Mouse (Mus musculus): ENCODE data around the gene Mrpl19. TPM values are rescaled to one million over a fixed set of nuclear protein-coding genes. Genes with fewer than 3 reads are reported as not detected.
A peak's percentile ranks its signal among the peaks of the same experiment; 100 is the strongest.

Gene Mrpl19
- polyA plus RNA-seq, 1 experiment, result 26.3 TPM

DNA sequence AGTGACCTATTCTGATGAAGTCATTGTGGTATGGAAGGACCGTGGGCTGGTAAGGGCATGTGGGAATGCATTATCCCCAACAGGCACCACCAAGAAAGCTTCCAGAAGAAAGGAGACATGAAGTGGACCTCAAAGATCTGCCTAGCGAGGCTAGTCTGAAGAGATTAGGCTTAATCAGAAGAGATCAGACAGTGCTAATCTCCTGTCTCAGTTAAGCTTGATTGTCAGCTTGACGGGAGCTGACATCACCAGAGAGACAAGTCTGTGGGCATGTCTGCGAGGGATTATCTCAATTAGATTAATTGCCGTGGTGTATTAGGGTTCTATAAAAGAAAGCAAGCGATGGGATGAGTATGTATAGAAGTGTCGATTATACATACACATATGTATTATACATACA lies 5.4 kb upstream of the Mrpl19 start:
- no peaks in the 10 kb centered on the region for H3K9me3 ChIP-seq (replicated peaks; ENCODE audit: control insufficient read depth, insufficient read depth, low read length, poor library complexity, severe bottlenecking)
- no peaks in the 10 kb centered on the region for H3K4me1 ChIP-seq (ENCODE audit: control insufficient read depth, insufficient read depth, low read length)
- H3K9ac ChIP-seq (ENCODE audit: low read depth, poor library complexity, severe bottlenecking), result no peak overlapping the region
- no peaks in the 10 kb centered on the region for H3K27me3 ChIP-seq (ENCODE audit: control insufficient read depth, insufficient read depth, low read length, poor library complexity, severe bottlenecking)
- no peak for TF ChIP-seq POLR2A (IDR thresholded peaks at IDR 0.05; ENCODE audit: insufficient read depth, low read length)
- TF ChIP-seq EP300 (IDR thresholded peaks at IDR 0.05; ENCODE audit: insufficient read depth, low read depth, low read length), result no peak
- TF ChIP-seq CTCF (IDR thresholded peaks at IDR 0.05; ENCODE audit: low read depth, low read length), result no peak
- H3K27ac ChIP-seq (ENCODE audit: insufficient read depth, low read length), result no peak overlapping the region; the same call in 1 of the 2 replicates
- no peak overlapping the region for H3K4me3 ChIP-seq (ENCODE audit: low read depth, low read length)
- no peaks in the 10 kb centered on the region for H3K36me3 ChIP-seq (ENCODE audit: control insufficient read depth, insufficient read depth, low read length, poor library complexity, severe bottlenecking)

- Histone ChIP-seq H3K27me3 (ENCODE audit: control insufficient read depth, insufficient read depth, low read length, poor library complexity, severe bottlenecking) (no peaks in the 10 kb centered on the region), H3K4me1 (ENCODE audit: control insufficient read depth, insufficient read depth, low read length) (peaks cover 4% of the 10 kb centered on the region), H3K27ac (ENCODE audit: insufficient read depth, low read length) (no peak overlapping the region), H3K9ac (ENCODE audit: low read depth, poor library complexity, severe bottlenecking) (peak overlapping the region; percentile 81; the same call in 1 of the 2 replicates), H3K4me3 (ENCODE audit: low read depth, low read length) (peak overlapping the region; percentile 56), H3K36me3 (ENCODE audit: control insufficient read depth, insufficient read depth, low read length, poor library complexity, severe bottlenecking) (peaks cover 25% of the 10 kb centered on the region), H3K9me3 (replicated peaks; ENCODE audit: control insufficient read depth, insufficient read depth, low read length, poor library complexity, severe bottlenecking) (no peaks in the 10 kb centered on the region)
- TF ChIP-seq CTCF (IDR thresholded peaks at IDR 0.05; ENCODE audit: low read depth, low read length) (no peak), POLR2A (IDR thresholded peaks at IDR 0.05; ENCODE audit: insufficient read depth, low read length) (no peak), EP300 (IDR thresholded peaks at IDR 0.05; ENCODE audit: insufficient read depth, low read depth, low read length) (no peak)
These were observed 348 bp upstream of the Mrpl19 start for GRCm38 (mm10) chr6:81966068-81966544.

GRCm38 (mm10) chr6:81960284-81960683 lies 5.5 kb downstream of the Mrpl19 start:
- Histone ChIP-seq H3K4me1 (ENCODE audit: control insufficient read depth, insufficient read depth, low read length) (peaks cover 4% of the 10 kb centered on the region), H3K27ac (ENCODE audit: insufficient read depth, low read length) (no peak overlapping the region), H3K9ac (ENCODE audit: low read depth, poor library complexity, severe bottlenecking) (no peak overlapping the region), H3K36me3 (ENCODE audit: control insufficient read depth, insufficient read depth, low read length, poor library complexity, severe bottlenecking) (peaks cover 72% of the 10 kb centered on the region), H3K27me3 (ENCODE audit: control insufficient read depth, insufficient read depth, low read length, poor library complexity, severe bottlenecking) (no peaks in the 10 kb centered on the region), H3K9me3 (replicated peaks; ENCODE audit: control insufficient read depth, insufficient read depth, low read length, poor library complexity, severe bottlenecking) (no peaks in the 10 kb centered on the region; the same call in 1 of the 2 replicates), H3K4me3 (ENCODE audit: low read depth, low read length) (no peak overlapping the region)
- TF ChIP-seq CTCF (IDR thresholded peaks at IDR 0.05; ENCODE audit: low read depth, low read length) (peak; percentile 60), EP300 (IDR thresholded peaks at IDR 0.05; ENCODE audit: insufficient read depth, low read depth, low read length) (no peak)

GRCm38 (mm10) chr6:81959866-81960265 lies 5.9 kb downstream of the Mrpl19 start:
- H3K4me1 ChIP-seq (ENCODE audit: control insufficient read depth, insufficient read depth, low read length), result peaks cover 4% of the 10 kb centered on the region
- H3K9ac ChIP-seq (ENCODE audit: low read depth, poor library complexity, severe bottlenecking), result no peak overlapping the region
- H3K27me3 ChIP-seq (ENCODE audit: control insufficient read depth, insufficient read depth, low read length, poor library complexity, severe bottlenecking), result no peaks in the 10 kb centered on the region
- H3K36me3 ChIP-seq (ENCODE audit: control insufficient read depth, insufficient read depth, low read length, poor library complexity, severe bottlenecking), result peaks cover 72% of the 10 kb centered on the region
- no peak overlapping the region for H3K4me3 ChIP-seq (ENCODE audit: low read depth, low read length)
- no peaks in the 10 kb centered on the region; the same call in 1 of the 2 replicates for H3K9me3 ChIP-seq (replicated peaks; ENCODE audit: control insufficient read depth, insufficient read depth, low read length, poor library complexity, severe bottlenecking)
- H3K27ac ChIP-seq (ENCODE audit: insufficient read depth, low read length), result no peak overlapping the region
- TF ChIP-seq POLR2A (IDR thresholded peaks at IDR 0.05; ENCODE audit: insufficient read depth, low read length) (no peak), CTCF (IDR thresholded peaks at IDR 0.05; ENCODE audit: low read depth, low read length) (no peak), EP300 (IDR thresholded peaks at IDR 0.05; ENCODE audit: insufficient read depth, low read depth, low read length) (no peak)

DNA sequence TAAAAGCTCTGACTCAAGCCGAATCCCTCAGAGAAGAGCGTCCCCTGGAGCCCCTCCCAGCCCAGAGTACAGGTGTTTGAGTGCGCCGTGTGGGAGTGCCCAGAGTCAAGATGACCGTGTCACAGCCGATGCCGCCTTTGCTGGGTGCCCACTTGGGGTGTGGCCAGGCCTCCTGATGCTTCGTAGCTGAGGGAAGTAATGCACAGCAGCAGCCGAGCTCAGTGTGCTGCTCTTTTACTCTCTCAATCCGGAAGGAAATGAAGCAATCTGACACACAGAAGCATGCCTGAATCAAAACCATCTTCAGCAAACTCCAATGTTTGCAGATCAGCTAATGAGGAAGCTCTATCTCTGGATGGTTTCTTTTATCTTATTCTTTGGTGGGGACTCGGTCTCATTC lies 7.8 kb downstream of the Mrpl19 start:
- peaks cover 4% of the 10 kb centered on the region for H3K4me1 ChIP-seq (ENCODE audit: control insufficient read depth, insufficient read depth, low read length)
- no peaks in the 10 kb centered on the region for H3K27me3 ChIP-seq (ENCODE audit: control insufficient read depth, insufficient read depth, low read length, poor library complexity, severe bottlenecking)
- TF ChIP-seq POLR2A (IDR thresholded peaks at IDR 0.05; ENCODE audit: insufficient read depth, low read length) (no peak), EP300 (IDR thresholded peaks at IDR 0.05; ENCODE audit: insufficient read depth, low read depth, low read length) (no peak), CTCF (IDR thresholded peaks at IDR 0.05; ENCODE audit: low read depth, low read length) (no peak)
- peaks cover 67% of the 10 kb centered on the region for H3K36me3 ChIP-seq (ENCODE audit: control insufficient read depth, insufficient read depth, low read length, poor library complexity, severe bottlenecking)
- H3K4me3 ChIP-seq (ENCODE audit: low read depth, low read length), result no peak overlapping the region
- H3K9ac ChIP-seq (ENCODE audit: low read depth, poor library complexity, severe bottlenecking), result no peak overlapping the region
- no peak overlapping the region for H3K27ac ChIP-seq (ENCODE audit: insufficient read depth, low read length)
- no peaks in the 10 kb centered on the region; the same call in 1 of the 2 replicates for H3K9me3 ChIP-seq (replicated peaks; ENCODE audit: control insufficient read depth, insufficient read depth, low read length, poor library complexity, severe bottlenecking)

GRCm38 (mm10) chr6:81956399-81956798 lies 9.4 kb downstream of the Mrpl19 start:
- Histone ChIP-seq H3K27me3 (ENCODE audit: control insufficient read depth, insufficient read depth, low read length, poor library complexity, severe bottlenecking) (no peaks in the 10 kb centered on the region), H3K9ac (ENCODE audit: low read depth, poor library complexity, severe bottlenecking) (no peak overlapping the region), H3K9me3 (replicated peaks; ENCODE audit: control insufficient read depth, insufficient read depth, low read length, poor library complexity, severe bottlenecking) (no peaks in the 10 kb centered on the region; the same call in 1 of the 2 replicates), H3K36me3 (ENCODE audit: control insufficient read depth, insufficient read depth, low read length, poor library complexity, severe bottlenecking) (peaks cover 62% of the 10 kb centered on the region), H3K4me3 (ENCODE audit: low read depth, low read length) (no peak overlapping the region), H3K4me1 (ENCODE audit: control insufficient read depth, insufficient read depth, low read length) (no peaks in the 10 kb centered on the region), H3K27ac (ENCODE audit: insufficient read depth, low read length) (no peak overlapping the region)
- TF ChIP-seq EP300 (IDR thresholded peaks at IDR 0.05; ENCODE audit: insufficient read depth, low read depth, low read length), result no peak
- no peak for TF ChIP-seq CTCF (IDR thresholded peaks at IDR 0.05; ENCODE audit: low read depth, low read length)
- TF ChIP-seq POLR2A (IDR thresholded peaks at IDR 0.05; ENCODE audit: insufficient read depth, low read length), result no peak
